Mouse (Mus musculus): ENCODE results near the gene Ptgdr. TPM values are rescaled to one million over a fixed set of nuclear protein-coding genes. Genes with fewer than 3 reads are reported as not detected.

The Ptgdr gene
- polyA plus RNA-seq (2012; rRNA removed; ENCODE audit: low replicate concordance) = 0.08 and 0.70 TPM in 2 replicates

DNA sequence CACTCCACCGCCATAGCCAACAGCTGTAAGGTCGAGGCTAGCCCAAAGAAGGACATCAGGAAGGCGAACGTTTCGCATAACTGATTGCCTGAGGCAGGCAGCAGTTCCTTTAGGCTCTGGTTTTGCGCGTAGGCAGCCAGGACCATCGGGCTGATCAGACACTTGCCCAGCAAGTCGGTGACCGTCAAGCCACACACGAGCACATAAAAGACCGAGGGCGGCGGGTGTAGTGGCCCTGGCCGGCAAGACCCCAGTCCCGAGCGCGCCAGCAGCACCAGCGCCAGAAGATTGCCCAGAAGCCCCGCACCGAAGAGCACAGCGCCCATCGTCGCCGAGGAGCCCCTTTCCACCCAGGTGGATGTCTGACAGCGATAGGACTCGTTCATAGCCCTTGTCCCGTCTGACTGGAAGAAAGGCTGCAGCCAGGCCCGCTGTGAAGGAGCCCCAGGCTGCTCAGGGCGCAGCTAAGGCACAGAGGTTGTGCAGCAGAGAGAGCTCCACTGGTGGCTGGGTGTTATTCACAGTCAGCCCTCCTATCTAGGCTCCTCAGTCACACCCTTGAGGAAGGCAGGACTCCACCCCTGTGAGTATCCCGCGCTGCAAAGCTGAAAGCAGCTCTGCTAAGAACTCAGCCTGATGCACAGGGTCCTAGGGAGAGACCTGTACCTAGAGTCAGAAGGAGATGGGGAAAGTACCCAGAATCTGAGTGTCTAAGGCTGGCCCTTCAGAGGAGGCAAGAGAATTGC, at the start of gene Ptgdr:
Gene Ptgdr (minus strand): TSS at position 508 of the 746 bp plus-strand sequence.

Other genes with a start within 250 kb of the Ptgdr start
- not detected in 2 replicates for gene Gm5624, start 231.4 kb downstream of the Ptgdr start, polyA plus RNA-seq (2012; rRNA removed; ENCODE audit: low replicate concordance)
- not detected in 2 replicates for gene Gm8257, start 152.9 kb downstream of the Ptgdr start, polyA plus RNA-seq (2012; rRNA removed; ENCODE audit: low replicate concordance)
- not detected in 2 replicates for gene Gm8267, start 109.0 kb downstream of the Ptgdr start, polyA plus RNA-seq (2012; rRNA removed; ENCODE audit: low replicate concordance)
- gene Ptger2, start 128.8 kb upstream of the Ptgdr start, polyA plus RNA-seq (2012; rRNA removed; ENCODE audit: low replicate concordance) = 1.9 and 2.6 TPM in 2 replicates

Data from duodenum, adult 2 months (tissue).